Mouse (Mus musculus) adrenal gland, postnatal 25 days (tissue): ENCODE results near the gene She. TPM values are rescaled to one million over a fixed set of nuclear protein-coding genes. Genes with fewer than 3 reads are reported as not detected.
"Not testable (repeated sequence)": the region's sequence is repeated elsewhere in the genome, so short reads cannot be mapped to it uniquely, and the experiment has no call there.

ENCODE experiments used
- DNase-seq: peaks from one replicate; pipeline ENCODE4 v3.0.0; 2021; ENCODE audit warnings: mixed read lengths
- long read RNA-seq: library from polyadenylated mRNA; stranded (forward); transcript quantifications from one replicate; pipeline ENCODE4 v2.0.0, GENCODE M21; 2021
- total RNA-seq: library from RNA; stranded (reverse); gene quantifications from 2 replicates; pipeline ENCODE4 v1.2.3, GENCODE M21; 2021

She gene
- 9.0 and 10.1 TPM in 2 replicates for total RNA-seq
- long read RNA-seq, full-length matches to known transcripts = 3 of 6 reads
- long read RNA-seq, partial matches to known transcripts = 1 of 6 reads
- long read RNA-seq, other reads (novel, unspliced or antisense) = 2 of 6 reads

DNA sequence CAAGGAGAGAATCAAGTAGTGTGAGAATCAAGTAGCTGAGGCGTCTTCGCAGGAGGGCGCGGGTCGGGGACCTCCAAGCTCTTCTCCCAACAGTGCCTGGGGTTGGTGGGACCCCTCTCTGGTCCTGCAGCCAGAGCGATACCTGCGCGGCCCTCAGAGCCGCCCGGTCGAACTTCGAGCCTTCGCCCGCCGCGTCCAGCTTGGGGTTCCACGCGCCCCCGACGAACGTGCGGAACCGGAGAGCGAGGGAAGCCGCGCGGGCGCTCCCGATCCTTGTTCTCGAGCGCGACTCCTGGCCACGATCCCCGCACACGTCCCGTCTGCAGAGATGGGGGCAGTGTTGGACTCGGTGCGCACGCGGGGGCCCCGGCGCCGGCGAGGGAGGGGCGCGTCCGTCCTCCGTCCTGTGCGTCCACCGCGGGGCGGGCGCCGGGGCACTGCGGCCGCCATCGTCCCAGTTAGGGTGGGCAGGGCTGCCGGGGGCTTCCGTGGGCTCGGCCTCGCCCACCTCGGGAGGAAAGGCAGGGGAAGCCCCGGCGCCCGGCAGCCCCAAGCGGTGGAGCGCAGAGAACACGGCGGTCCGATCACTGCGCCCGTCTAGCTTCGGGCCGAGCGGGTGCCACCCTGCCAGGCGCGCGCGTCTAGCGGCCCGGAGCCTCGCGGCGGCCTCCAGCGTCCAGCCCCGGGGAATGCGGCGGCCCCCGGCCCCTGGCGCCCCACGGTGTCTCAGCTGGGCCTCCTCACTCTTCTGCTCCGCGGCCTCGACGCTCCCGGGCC, at the start of gene She:
She (plus strand) TSS at position 556 of the 777 bp plus-strand sequence.
- DNase-seq = peak; percentile 40

DNA sequence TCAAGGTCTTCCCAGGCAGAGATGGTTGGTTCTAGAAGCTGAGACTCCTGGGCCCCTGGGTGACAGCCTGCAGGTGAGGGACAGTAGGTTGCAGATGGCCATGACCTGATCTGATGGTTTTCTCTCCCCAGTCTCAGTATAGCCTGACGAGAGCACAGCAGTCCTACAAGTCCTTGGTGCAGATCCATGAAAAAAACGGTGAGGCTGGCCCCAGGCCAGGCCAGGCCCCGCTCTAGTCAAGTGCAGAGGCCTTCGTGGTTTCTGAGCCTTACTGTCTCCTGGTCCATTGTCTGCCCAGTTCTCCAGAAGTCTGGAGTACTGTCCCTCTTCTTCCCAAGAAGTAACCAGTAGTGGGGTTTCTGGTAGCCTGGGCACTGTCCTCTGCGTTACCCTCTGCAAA, 49.5 kb upstream of the She start:
- DNase-seq = no peak

- peak; percentile 90 for DNase-seq
Measured at GRCm38 (mm10) chr3:89784991-89785753, 46.0 kb upstream of the She start.

DNA sequence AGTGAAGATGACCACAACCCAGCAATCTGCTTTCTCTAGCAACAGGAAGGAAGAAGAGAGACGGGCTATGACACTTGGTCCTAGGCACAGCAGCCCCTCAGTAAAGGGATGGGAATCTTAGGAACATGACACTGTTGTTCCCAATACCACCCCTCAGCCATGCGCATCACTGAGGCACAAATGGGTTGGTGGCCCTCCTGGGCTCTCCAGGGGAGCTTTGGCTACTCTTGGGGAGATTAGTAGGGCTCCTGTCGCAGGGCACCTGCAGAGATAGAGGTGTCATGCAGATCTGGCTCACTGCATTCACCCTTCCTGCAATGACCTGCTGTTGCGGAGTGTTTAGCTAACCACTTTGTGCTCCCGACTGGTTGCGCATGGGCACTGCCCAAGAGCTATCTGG, 44.9 kb upstream of the She start:
- no peak for DNase-seq

GRCm38 (mm10) chr3:89788680-89789352, 42.4 kb upstream of the She start:
- DNase-seq = no peak

- no peak for DNase-seq
Measured at GRCm38 (mm10) chr3:89794616-89795015, 36.6 kb upstream of the She start.

DNA sequence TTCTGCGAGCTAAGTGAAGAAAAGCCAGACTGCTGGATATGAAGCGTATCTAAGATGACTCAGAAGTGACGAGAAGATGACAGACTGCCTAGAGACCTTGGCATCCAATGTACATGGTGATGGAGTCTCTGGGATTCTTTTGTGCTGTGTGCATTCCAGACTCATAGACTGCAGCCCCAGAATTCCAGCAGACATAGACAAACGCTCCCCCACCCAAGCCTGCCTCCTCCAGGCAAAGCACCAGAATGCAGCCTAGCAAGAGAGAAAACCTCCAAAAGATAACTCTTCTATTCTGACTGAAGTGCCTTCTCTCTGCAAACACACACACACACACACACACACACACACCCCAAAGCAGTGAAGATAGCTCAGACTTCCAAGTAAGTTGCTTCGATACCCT, 35.4 kb upstream of the She start:
- DNase-seq = no peak

- no peak for DNase-seq
Measured at GRCm38 (mm10) chr3:89796358-89796757, 34.8 kb upstream of the She start.

DNA sequence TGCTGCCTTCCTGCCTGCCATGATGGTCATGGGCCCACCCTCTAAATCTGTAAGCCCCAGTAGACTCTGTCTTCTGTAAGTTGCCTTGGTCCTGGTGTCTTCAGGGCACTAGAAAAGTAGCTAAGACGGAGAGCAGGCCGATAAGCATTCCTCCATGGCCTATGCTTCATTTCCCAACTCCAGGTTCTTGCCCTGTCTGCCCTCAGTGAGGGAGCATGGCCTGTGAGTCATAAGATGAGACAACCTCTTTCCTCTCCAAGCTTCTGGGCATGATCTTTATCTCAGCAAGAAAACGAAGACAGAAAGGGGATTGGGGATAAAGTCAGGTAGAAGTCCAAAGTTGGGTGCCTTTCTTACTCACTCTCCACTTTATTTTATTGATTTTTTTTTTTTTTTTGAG, 32.7 kb upstream of the She start:
- no peak for DNase-seq

DNA sequence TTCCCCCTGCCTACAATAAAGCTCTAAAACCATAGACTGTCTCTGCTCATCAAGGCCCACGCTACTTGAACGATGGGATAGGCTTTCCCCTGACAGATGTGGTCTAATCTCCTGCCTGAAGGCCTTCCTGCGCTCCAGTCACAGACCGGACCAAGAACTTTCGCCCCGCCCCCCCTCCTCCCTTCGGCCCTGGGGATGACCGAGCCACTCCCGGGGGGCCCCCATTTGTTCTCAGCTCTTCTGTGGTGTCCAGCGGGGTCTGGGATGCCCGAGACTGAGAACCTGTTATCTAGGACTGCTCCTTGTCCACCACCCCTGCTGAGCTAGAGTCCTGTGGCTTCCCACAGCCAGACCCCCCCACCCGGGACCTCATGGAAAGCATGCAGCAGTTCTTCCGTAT, 31.7 kb upstream of the She start:
- no peak for DNase-seq

DNA sequence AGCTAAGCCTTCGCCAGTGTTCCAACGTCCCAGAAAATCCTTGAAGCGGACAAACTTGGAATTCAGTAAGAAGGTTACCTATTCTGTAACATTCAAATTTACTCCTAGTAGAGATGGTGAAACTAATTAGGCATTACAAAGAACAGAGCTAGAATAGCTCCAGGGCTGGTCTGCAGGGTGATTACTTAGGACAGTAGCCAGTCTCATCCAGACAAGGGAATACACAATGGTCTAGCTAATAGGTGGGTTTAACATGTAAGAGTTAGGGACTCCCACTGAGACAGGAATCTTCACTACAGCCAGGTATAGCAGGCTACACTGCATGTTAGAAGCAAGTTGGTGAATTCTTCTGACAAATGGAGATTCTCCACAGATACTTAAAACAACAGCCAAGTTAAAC, 31.1 kb upstream of the She start:
- DNase-seq = not testable (repeated sequence)

- DNase-seq = no peak
Measured at GRCm38 (mm10) chr3:89800774-89801506, 30.2 kb upstream of the She start.

DNA sequence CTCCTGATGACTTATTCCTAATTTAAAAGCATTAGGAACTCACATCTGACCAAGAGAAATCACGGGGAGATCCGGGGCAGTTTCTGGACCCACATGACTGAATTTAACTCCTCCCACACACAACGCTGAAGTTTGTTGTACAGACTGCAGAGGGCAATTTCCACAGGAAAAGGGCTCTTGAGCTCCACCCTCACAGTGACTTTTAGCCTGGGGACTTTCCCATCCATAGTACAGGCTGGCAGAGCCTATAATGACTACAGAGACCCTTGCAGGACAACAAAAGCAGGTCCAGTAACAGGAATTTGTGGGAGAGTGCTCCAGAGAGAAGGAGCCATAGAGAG, 29.7 kb upstream of the She start:
- DNase-seq = no peak

- no peak for DNase-seq
Measured at GRCm38 (mm10) chr3:89802876-89803275, 28.3 kb upstream of the She start.

DNA sequence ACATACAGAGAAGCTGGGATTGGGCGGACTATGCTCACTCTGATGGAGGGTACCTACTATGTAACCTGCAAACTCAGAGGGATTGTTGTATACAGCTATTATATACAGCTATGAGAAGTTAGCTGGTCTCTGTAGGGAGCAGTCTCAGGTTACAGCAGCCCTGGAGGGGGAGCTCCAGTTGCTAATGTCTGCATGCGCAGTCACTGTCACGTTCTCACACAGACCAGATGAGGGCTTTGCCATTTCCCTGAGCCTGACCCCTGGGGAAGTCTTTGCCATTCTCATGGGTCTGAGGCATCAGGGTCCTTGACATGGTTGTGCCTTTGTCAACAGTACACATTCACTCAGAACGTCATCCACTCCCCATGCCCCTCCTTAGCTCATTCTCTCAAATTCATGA, 26.0 kb upstream of the She start:
- DNase-seq = no peak

DNA sequence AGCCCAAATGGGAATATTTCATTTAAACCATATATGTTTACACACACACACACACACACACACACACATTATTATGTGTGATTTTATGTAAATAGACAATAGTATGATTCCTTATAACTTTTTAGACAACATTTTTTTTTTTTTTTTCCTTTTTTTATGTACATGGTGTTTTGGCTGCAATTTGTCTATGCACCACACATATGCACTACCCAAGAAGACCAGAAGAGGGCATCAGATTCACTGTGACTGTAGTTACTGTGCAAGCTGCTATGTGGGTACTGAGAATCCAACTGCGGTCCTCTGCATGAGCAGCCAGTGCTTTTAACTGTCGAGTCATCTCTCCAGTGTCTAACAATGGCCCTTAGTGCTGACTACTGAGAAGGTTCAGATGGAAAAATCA, 24.4 kb upstream of the She start:
- DNase-seq = no peak

DNA sequence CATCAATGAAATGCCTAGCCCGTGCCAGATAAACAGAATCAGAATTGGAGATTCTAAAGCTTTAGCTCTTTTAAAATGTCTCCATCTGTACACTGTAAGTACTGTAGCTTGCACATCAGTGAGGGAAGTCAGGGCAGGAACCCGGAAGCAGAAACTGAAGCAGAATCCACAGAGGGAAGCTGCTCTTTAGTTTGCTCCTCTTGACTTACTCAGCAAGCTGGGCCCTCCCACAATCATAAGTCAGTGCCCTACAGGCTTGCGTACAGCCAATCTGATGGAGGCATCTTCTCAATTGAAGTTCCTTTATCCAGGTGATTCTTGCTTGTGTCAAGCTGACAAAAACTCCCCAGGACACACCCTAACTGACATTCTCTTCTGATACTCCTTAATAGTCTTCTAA, 24.0 kb upstream of the She start:
- no peak for DNase-seq

GRCm38 (mm10) chr3:89807881-89808280, 23.3 kb upstream of the She start:
- DNase-seq = no peak

DNA sequence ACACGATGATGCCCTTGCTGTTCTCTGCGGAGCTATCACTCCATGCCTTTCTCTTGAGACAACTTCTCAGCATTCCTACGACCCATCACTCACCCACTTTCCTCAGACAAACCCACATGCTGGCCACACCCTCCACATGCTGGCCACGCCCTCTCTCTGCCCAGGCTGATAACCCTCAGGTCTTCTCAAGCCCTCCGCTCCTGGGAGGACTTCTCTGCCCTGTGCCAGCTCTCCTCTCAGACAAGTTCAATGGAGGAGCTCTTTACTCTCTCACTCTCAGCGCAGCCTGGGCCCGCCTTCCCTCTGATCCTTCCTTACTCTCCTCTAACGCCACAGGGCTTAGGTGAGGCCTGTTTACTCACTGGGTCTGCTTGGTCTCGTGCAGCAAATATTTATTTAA, 22.5 kb upstream of the She start:
- DNase-seq = no peak

GRCm38 (mm10) chr3:89810841-89811240, 20.3 kb upstream of the She start:
- no peak for DNase-seq

GRCm38 (mm10) chr3:89812166-89812565, 19.0 kb upstream of the She start:
- DNase-seq = no peak

DNA sequence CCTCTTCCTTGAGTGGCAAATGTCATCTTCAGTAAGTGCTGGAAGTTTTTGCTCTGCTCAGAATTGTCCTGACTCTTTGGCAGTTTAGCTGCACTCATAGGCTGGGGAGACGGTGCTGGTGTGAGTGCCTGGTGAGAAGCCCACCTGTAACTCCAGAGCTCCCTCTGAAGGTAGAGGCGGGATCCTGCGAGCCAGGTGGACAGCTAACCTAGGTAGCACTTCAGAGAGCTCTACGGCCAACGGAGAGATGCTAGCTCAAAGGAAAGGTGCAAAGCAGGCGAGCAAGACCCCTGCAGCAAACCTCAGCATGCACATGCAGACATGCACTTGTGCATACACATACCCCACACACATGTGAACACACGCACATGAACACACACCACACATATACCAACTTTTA, 17.1 kb upstream of the She start:
- DNase-seq = no peak
